Mouse (Mus musculus) kidney, postnatal 0 days (tissue): ENCODE data around the gene Pcdh9. TPM values are rescaled to one million over a fixed set of nuclear protein-coding genes. Genes with fewer than 3 reads are reported as not detected.

Experiments
- ATAC-seq: fragments of 200-750 bp; cut with Nextera tagmentation; replicated peaks from 2 replicates; pipeline ENCODE4 v1.8.0; 2017; ENCODE audit warnings: low read depth, moderate number of reproducible peaks, moderate TSS enrichment, moderate library complexity; ENCODE audit not compliant: low FRiP score
- DNase-seq: peaks from one replicate; pipeline ENCODE4 v3.0.0-alpha.2; 2016; ENCODE audit warnings: low spot score
- H3K27ac ChIP-seq: fragments of 300-500 bp; sonication (generic); 2 replicates; pipeline ENCODE4 v1.5.1; 2014; ENCODE audit warnings: mild to moderate bottlenecking
- H3K27me3 ChIP-seq: fragments of 300-500 bp; sonication (generic); 2 replicates; pipeline ENCODE4 v1.6.1; 2014; ENCODE audit warnings: low read length, mixed read lengths; ENCODE audit not compliant: insufficient read depth
- H3K36me3 ChIP-seq: fragments of 300-500 bp; sonication (generic); 2 replicates; pipeline ENCODE4 v1.6.1; 2014; ENCODE audit warnings: low read length, mixed read lengths; ENCODE audit not compliant: insufficient read depth
- H3K4me1 ChIP-seq: fragments of 300-500 bp; sonication (generic); replicated peaks from 2 replicates; pipeline ENCODE4 v1.6.1; 2014; ENCODE audit warnings: antibody characterized with exemption, low read length, mixed read lengths; ENCODE audit not compliant: insufficient read depth
- H3K4me2 ChIP-seq: fragments of 300-500 bp; sonication (generic); 2 replicates; pipeline ENCODE4 v1.6.1; 2014; ENCODE audit warnings: mild to moderate bottlenecking, low read length, moderate library complexity, mixed read lengths
- H3K4me3 ChIP-seq: fragments of 300-500 bp; sonication (generic); replicated peaks from 2 replicates; pipeline ENCODE4 v1.5.1; 2014; ENCODE audit warnings: low read depth, low read length
- H3K9ac ChIP-seq: fragments of 300-500 bp; sonication (generic); 2 replicates; pipeline ENCODE4 v1.6.1; 2014; ENCODE audit warnings: low read depth, low read length
- H3K9me3 ChIP-seq: fragments of 300-500 bp; sonication (generic); replicated peaks from 2 replicates; pipeline ENCODE4 v1.6.1; 2016; ENCODE audit warnings: low read length, inconsistent platforms, mixed read lengths
- CTCF ChIP-seq: IDR thresholded peaks from 2 replicates; pipeline ENCODE4 v1.5.1; 2016; ENCODE audit warnings: antibody characterized with exemption, low read depth, mild to moderate bottlenecking, moderate library complexity
- WGBS: fragments of 180-500 bp; shearing (Covaris S2); extraction: QIAGEN DNeasy Blood & Tissue Kit; methylation state at CpG from one replicate; pipeline ENCODE4 v1.1.7; 2014; 5-methylcytosine and 5-hydroxymethylcytosine counted together
- polyA plus RNA-seq: library from polyadenylated mRNA; unstranded; fragments of >200 nt; fragmentation: Nextera tagmentation; extraction: Ambion mirVana; gene quantifications from 2 replicates; pipeline ENCODE4 v1.2.1, GENCODE M21; 2015

The Pcdh9 gene
- polyA plus RNA-seq: 8.1 and 8.8 TPM in 2 replicates

DNA sequence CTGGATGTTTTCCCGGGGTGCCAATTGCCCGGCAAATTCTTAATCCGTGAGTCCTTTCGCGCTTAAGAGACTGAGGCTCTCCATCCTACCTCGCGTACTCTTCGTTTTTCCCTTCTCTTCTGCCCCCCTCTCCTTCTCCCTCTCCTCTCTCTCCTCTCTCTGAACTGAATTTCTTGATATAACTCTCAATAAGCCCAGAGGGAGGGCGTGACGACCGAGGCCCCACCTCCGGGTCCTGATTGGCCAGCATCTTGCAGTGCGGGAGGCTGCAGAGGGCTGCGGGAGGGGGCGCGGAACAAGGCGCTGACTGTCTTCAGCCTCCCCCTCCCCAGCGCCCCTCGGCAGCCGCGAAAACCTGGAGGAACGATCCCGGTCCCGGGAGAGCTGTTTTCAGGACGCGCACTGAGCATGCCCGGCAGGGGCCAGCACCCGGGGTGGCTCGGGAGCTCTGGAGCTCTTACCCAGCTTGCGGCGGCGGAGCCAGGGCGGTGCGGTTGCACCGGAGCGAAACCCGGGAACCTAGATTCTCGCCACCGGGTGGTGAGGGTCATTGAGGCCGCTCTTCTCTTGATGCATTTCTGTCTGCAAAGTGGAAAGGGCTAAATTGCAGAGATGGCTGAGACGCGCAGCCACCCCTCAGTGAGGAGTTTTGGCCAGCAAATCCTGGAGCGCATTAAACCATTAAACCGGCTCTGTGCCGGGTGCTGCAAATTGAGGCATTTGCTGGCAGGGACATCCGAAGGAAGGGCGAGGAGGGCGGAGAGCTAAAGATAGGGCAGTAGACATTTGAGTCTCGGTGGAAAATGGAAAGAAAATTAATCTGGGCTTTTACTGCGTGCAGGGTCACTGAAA, at the start of gene Pcdh9:
Pcdh9 (minus strand) TSS at position 161 of the 852 bp plus-strand sequence.
- H3K9ac ChIP-seq: peak within 1 kb of the TSS; percentile 40
- DNase-seq: peak; percentile 94
- no peaks in the 10 kb centered on the region for H3K9me3 ChIP-seq
- H3K36me3 ChIP-seq: no peaks in the 10 kb centered on the region
- H3K4me3 ChIP-seq: peak within 1 kb of the TSS; percentile 46
- no peak within 1 kb of the TSS for H3K27ac ChIP-seq
- ATAC-seq: peak; percentile 93
- peak; percentile 50 for TF ChIP-seq CTCF
- H3K27me3 ChIP-seq: no peaks in the 10 kb centered on the region
- WGBS: under 1% methylated on average over 46 of the region's 50 CpGs
- peak within 1 kb of the TSS; percentile 85 for H3K4me2 ChIP-seq
- H3K4me1 ChIP-seq: peaks cover 3% of the 10 kb centered on the region; the same call in 1 of the 2 replicates

DNA sequence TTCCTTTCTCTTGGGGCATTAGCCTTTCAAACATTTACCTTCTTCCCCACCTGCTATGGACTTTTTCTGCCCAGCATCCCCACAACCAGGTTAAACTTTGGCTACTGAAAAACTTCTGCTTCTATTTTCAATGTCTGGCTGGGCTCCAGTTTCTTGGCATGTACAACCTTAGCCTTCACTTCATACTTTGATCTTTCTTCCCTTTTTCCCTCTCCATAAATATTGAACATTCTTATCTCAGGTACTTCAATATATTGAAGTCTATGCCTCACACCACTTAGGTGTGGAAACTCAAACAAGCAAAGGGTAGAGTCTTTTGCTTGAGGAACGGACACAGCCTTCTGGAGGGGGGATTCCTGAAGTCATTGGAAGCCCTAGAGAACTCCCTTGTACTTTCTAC, 16.4 kb upstream of the Pcdh9 start:
- no peaks in the 10 kb centered on the region for H3K4me1 ChIP-seq
- no peak overlapping the region for H3K27ac ChIP-seq
- no peaks in the 10 kb centered on the region for H3K27me3 ChIP-seq
- no peak overlapping the region for H3K4me2 ChIP-seq
- no peaks in the 10 kb centered on the region for H3K9me3 ChIP-seq
- no peaks in the 10 kb centered on the region for H3K36me3 ChIP-seq
- H3K4me3 ChIP-seq: no peak overlapping the region
- no peak for DNase-seq
- no peak for ATAC-seq
- no peak overlapping the region for H3K9ac ChIP-seq
- TF ChIP-seq CTCF: no peak
- WGBS: 76% methylated on average over 1 of the region's 1 CpGs

DNA sequence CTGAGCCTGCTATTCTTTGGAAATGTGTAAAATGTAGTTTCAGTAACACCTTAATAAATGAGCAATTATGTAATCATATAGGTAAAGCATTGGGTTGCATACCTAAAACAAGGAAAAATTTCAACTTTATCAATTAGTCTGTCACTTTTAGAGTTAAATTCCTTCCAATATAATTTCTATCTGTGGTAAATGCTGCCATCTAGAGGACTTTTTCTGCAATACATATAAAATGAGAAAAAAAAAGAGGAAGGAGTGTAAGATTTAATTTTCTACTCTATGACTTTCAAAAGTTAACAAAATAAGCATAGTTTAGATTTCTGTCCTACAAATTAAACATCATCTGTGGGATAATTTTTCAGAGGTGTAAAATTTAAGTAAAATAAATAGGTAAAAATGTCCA, 8.1 kb upstream of the Pcdh9 start:
- no peak overlapping the region for H3K27ac ChIP-seq
- H3K9me3 ChIP-seq: no peaks in the 10 kb centered on the region
- H3K27me3 ChIP-seq: no peaks in the 10 kb centered on the region
- ATAC-seq (no peak), DNase-seq (peak; percentile 64)
- no peak overlapping the region for H3K4me2 ChIP-seq
- H3K4me1 ChIP-seq: no peaks in the 10 kb centered on the region
- peak; percentile 74 for TF ChIP-seq CTCF
- H3K4me3 ChIP-seq: no peak overlapping the region
- H3K36me3 ChIP-seq: no peaks in the 10 kb centered on the region
- no peak overlapping the region for H3K9ac ChIP-seq

DNA sequence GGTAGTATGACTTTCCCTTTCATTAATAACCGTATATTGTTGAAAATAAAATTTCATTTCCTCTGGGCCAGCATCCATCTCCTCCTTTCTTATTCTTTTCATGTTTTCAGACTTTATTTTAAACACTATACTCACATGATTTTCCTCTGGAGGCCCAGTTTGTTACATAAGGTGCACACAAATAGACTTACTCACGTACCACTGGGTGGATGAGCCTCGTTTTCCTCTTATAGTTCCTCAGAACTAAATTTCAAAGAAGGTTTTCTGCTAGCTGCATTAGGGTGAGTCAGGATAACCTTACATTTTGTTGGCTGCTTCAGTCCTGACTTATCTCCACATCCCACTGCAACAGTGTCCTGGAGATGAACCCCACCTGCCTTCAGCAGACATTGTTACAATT, 4.7 kb upstream of the Pcdh9 start:
- Histone ChIP-seq H3K4me2 (no peak overlapping the region), H3K4me1 (peaks cover 3% of the 10 kb centered on the region; the same call in 1 of the 2 replicates), H3K27ac (no peak overlapping the region), H3K36me3 (no peaks in the 10 kb centered on the region), H3K9me3 (no peaks in the 10 kb centered on the region), H3K27me3 (no peaks in the 10 kb centered on the region), H3K9ac (no peak overlapping the region), H3K4me3 (no peak overlapping the region)
- TF ChIP-seq CTCF: no peak
- no peak for DNase-seq
- WGBS: 88% methylated on average over 3 of the region's 3 CpGs
- no peak for ATAC-seq

DNA sequence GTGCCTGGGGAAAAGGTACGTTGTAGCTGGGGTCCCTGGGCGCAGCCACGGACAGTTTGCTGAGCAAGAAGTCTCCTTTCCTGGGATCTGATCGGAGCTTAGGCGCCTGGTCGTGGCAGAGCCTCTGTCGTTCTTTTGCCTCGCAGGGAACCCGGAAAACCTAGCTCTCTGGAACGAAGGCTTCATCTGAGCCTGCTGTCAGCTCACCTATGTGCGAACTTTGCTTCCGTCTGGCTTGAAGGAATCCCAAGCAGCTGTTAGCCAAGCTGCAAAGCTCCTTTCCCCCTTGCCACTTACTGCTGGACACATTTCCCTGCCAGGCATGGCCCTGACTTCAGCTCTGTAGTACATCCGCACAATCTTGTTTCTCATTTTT, 880 bp upstream of the Pcdh9 start:
- Histone ChIP-seq H3K4me2 (peak overlapping the region; percentile 85), H3K27me3 (no peaks in the 10 kb centered on the region), H3K36me3 (no peaks in the 10 kb centered on the region), H3K4me3 (peak overlapping the region; percentile 46), H3K27ac (no peak overlapping the region), H3K9ac (0 out of 2 replicates have a peak overlapping the region, but pooled peaks have one; percentile 40), H3K9me3 (no peaks in the 10 kb centered on the region), H3K4me1 (peaks cover 3% of the 10 kb centered on the region; the same call in 1 of the 2 replicates)
- peak; percentile 28 for DNase-seq
- 2% methylated on average over 13 of the region's 13 CpGs for WGBS
- TF ChIP-seq CTCF: no peak
- no peak for ATAC-seq

DNA sequence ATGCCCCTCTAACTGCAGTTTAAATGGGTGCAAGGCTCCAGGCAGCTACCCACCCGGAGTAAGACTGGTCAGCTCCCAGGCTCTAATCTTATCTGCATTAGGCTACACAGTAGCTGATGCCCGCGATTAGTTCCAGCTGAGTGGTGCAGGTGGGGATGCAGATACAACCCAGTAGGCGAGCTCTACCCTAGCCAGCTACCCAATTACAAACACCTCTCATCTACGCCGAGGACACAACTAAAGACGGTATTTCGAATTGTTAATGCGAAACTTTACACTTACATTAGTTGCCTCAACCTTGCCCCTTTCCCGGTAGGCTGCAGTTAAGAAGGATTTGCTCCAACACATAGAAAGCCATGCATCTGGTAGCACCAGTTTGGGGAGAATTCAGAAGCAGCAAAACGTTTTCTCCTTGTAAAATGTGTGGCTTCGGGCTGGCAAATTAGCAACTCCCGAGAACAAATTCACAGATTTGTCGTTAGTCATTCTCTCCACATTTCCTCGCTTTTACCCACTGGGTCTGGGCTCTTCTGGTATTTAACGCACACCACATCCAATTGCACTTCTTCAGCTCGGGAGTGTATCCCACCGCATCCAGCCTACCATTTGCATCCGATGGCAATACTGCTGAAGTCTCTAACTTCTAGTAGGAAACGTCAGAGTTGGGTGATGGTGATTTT, 500 bp downstream of the Pcdh9 start:
- H3K27me3 ChIP-seq: no peaks in the 10 kb centered on the region
- H3K9me3 ChIP-seq: no peaks in the 10 kb centered on the region
- H3K27ac ChIP-seq: no peak overlapping the region

More for the DNA sequence above, 500 bp downstream of the Pcdh9 start:
- H3K4me3 ChIP-seq: peak overlapping the region; percentile 46
- WGBS: under 1% methylated on average over 20 of the region's 20 CpGs
- peak overlapping the region; percentile 85 for H3K4me2 ChIP-seq
- H3K9ac ChIP-seq: peak overlapping the region; percentile 35; the same call in 1 of the 2 replicates
- ATAC-seq: 0 out of 2 replicates have a peak, but pooled peaks have one; percentile 8
- TF ChIP-seq CTCF: no peak
- no peaks in the 10 kb centered on the region for H3K36me3 ChIP-seq
- DNase-seq: no peak
- H3K4me1 ChIP-seq: peaks cover 3% of the 10 kb centered on the region; the same call in 1 of the 2 replicates
